Mouse (Mus musculus): ENCODE results near the gene Uqcrfs1. TPM values are rescaled to one million over a fixed set of nuclear protein-coding genes. Genes with fewer than 3 reads are reported as not detected.

The Uqcrfs1 gene
- polyA plus RNA-seq (2016; fragmentation: Nextera tagmentation; extraction: Ambion mirVana), result 262 and 264 TPM in 2 replicates

GRCm38 (mm10) chr13:30544856-30545604 lies at the start of gene Uqcrfs1:
Gene Uqcrfs1, minus strand, starts transcription at chr13:30545362.
- under 1% methylated on average over 82 of the region's 82 CpGs for WGBS
- H3K27ac ChIP-seq (replicated peaks), result peak within 1 kb of the TSS; percentile 93

GRCm38 (mm10) chr13:30585786-30586185 lies 40.6 kb upstream of the Uqcrfs1 start:
- WGBS, result 93% methylated on average over 3 of the region's 3 CpGs
- no peak overlapping the region for H3K27ac ChIP-seq (replicated peaks)
- no peaks in the 10 kb centered on the region for H3K4me1 ChIP-seq
- no peak overlapping the region for H3K4me3 ChIP-seq
- H3K36me3 ChIP-seq, result no peaks in the 10 kb centered on the region
- H3K27me3 ChIP-seq (ENCODE audit: low read depth, poor library complexity, severe bottlenecking), result no peaks in the 10 kb centered on the region
- H3K9me3 ChIP-seq (replicated peaks), result no peaks in the 10 kb centered on the region
- no peak for DNase-seq (ENCODE audit: low spot score)

More at GRCm38 (mm10) chr13:30544856-30545604, at the start of gene Uqcrfs1:
- Histone ChIP-seq H3K4me1 (peaks cover 13% of the 10 kb centered on the region), H3K9me3 (replicated peaks) (no peaks in the 10 kb centered on the region), H3K4me3 (peak within 1 kb of the TSS; percentile 80), H3K27me3 (ENCODE audit: low read depth, poor library complexity, severe bottlenecking) (no peaks in the 10 kb centered on the region), H3K36me3 (peaks cover 14% of the 10 kb centered on the region)
- peak; percentile 98 for DNase-seq (ENCODE audit: low spot score)

GRCm38 (mm10) chr13:30582541-30582940 lies 37.4 kb upstream of the Uqcrfs1 start:
- Histone ChIP-seq H3K27me3 (ENCODE audit: low read depth, poor library complexity, severe bottlenecking) (no peaks in the 10 kb centered on the region), H3K36me3 (no peaks in the 10 kb centered on the region), H3K4me3 (no peak overlapping the region), H3K9me3 (replicated peaks) (no peaks in the 10 kb centered on the region), H3K27ac (replicated peaks) (no peak overlapping the region), H3K4me1 (no peaks in the 10 kb centered on the region)
- DNase-seq (ENCODE audit: low spot score), result no peak
- WGBS, result 85% methylated on average over 2 of the region's 2 CpGs

GRCm38 (mm10) chr13:30578806-30579205 lies 33.6 kb upstream of the Uqcrfs1 start:
- Histone ChIP-seq H3K36me3 (no peaks in the 10 kb centered on the region), H3K4me1 (no peaks in the 10 kb centered on the region), H3K4me3 (no peak overlapping the region), H3K27ac (replicated peaks) (no peak overlapping the region), H3K27me3 (ENCODE audit: low read depth, poor library complexity, severe bottlenecking) (no peaks in the 10 kb centered on the region), H3K9me3 (replicated peaks) (no peaks in the 10 kb centered on the region)
- no peak for DNase-seq (ENCODE audit: low spot score)
- 85% methylated on average over 2 of the region's 2 CpGs for WGBS

- 76% methylated on average over 2 of the region's 2 CpGs for WGBS
- H3K27me3 ChIP-seq (ENCODE audit: low read depth, poor library complexity, severe bottlenecking), result no peaks in the 10 kb centered on the region
- no peak for DNase-seq (ENCODE audit: low spot score)
These were observed 31.7 kb upstream of the Uqcrfs1 start for GRCm38 (mm10) chr13:30576819-30577218.

GRCm38 (mm10) chr13:30572971-30573370 lies 27.8 kb upstream of the Uqcrfs1 start:
- Histone ChIP-seq H3K9me3 (replicated peaks) (no peaks in the 10 kb centered on the region), H3K27me3 (ENCODE audit: low read depth, poor library complexity, severe bottlenecking) (no peaks in the 10 kb centered on the region), H3K36me3 (no peaks in the 10 kb centered on the region), H3K27ac (replicated peaks) (no peak overlapping the region), H3K4me1 (no peaks in the 10 kb centered on the region), H3K4me3 (no peak overlapping the region)
- 79% methylated on average over 4 of the region's 4 CpGs for WGBS
- DNase-seq (ENCODE audit: low spot score), result no peak

More at GRCm38 (mm10) chr13:30576819-30577218, 31.7 kb upstream of the Uqcrfs1 start:
- no peaks in the 10 kb centered on the region for H3K4me1 ChIP-seq
- H3K4me3 ChIP-seq, result no peak overlapping the region
- no peaks in the 10 kb centered on the region for H3K36me3 ChIP-seq
- H3K9me3 ChIP-seq (replicated peaks), result no peaks in the 10 kb centered on the region
- H3K27ac ChIP-seq (replicated peaks), result no peak overlapping the region

- Histone ChIP-seq H3K27ac (replicated peaks) (no peak overlapping the region), H3K9me3 (replicated peaks) (no peaks in the 10 kb centered on the region), H3K27me3 (ENCODE audit: low read depth, poor library complexity, severe bottlenecking) (no peaks in the 10 kb centered on the region; the same call in 1 of the 2 replicates), H3K4me1 (no peaks in the 10 kb centered on the region), H3K36me3 (no peaks in the 10 kb centered on the region), H3K4me3 (no peak overlapping the region)
- 84% methylated on average over 1 of the region's 1 CpGs for WGBS
- no peak for DNase-seq (ENCODE audit: low spot score)
These were observed 25.0 kb upstream of the Uqcrfs1 start for GRCm38 (mm10) chr13:30570182-30570581.

GRCm38 (mm10) chr13:30567571-30567970 lies 22.4 kb upstream of the Uqcrfs1 start:
- no peak for DNase-seq (ENCODE audit: low spot score)
- H3K27ac ChIP-seq (replicated peaks), result no peak overlapping the region
- H3K4me3 ChIP-seq, result no peak overlapping the region
- 87% methylated on average over 7 of the region's 7 CpGs for WGBS
- no peaks in the 10 kb centered on the region for H3K36me3 ChIP-seq
- no peaks in the 10 kb centered on the region for H3K9me3 ChIP-seq (replicated peaks)
- no peaks in the 10 kb centered on the region; the same call in 1 of the 2 replicates for H3K27me3 ChIP-seq (ENCODE audit: low read depth, poor library complexity, severe bottlenecking)
- no peaks in the 10 kb centered on the region for H3K4me1 ChIP-seq

GRCm38 (mm10) chr13:30566767-30567166 lies 21.6 kb upstream of the Uqcrfs1 start:
- WGBS, result 67% methylated on average over 8 of the region's 8 CpGs

GRCm38 (mm10) chr13:30560603-30561002 lies 15.4 kb upstream of the Uqcrfs1 start:
- WGBS, result 92% methylated on average over 1 of the region's 1 CpGs

More at GRCm38 (mm10) chr13:30566767-30567166, 21.6 kb upstream of the Uqcrfs1 start:
- H3K27ac ChIP-seq (replicated peaks), result no peak overlapping the region
- no peak overlapping the region for H3K4me3 ChIP-seq
- H3K27me3 ChIP-seq (ENCODE audit: low read depth, poor library complexity, severe bottlenecking), result no peaks in the 10 kb centered on the region; the same call in 1 of the 2 replicates
- DNase-seq (ENCODE audit: low spot score), result peak; percentile 32
- H3K9me3 ChIP-seq (replicated peaks), result no peaks in the 10 kb centered on the region
- H3K4me1 ChIP-seq, result no peaks in the 10 kb centered on the region
- no peaks in the 10 kb centered on the region for H3K36me3 ChIP-seq

GRCm38 (mm10) chr13:30560052-30560451 lies 14.9 kb upstream of the Uqcrfs1 start:
- H3K4me3 ChIP-seq, result no peak overlapping the region
- no peaks in the 10 kb centered on the region for H3K4me1 ChIP-seq
- H3K9me3 ChIP-seq (replicated peaks), result no peaks in the 10 kb centered on the region
- H3K36me3 ChIP-seq, result no peaks in the 10 kb centered on the region
- 90% methylated on average over 5 of the region's 5 CpGs for WGBS
- H3K27ac ChIP-seq (replicated peaks), result no peak overlapping the region
- DNase-seq (ENCODE audit: low spot score), result no peak
- H3K27me3 ChIP-seq (ENCODE audit: low read depth, poor library complexity, severe bottlenecking), result no peaks in the 10 kb centered on the region

More at GRCm38 (mm10) chr13:30560603-30561002, 15.4 kb upstream of the Uqcrfs1 start:
- no peaks in the 10 kb centered on the region for H3K36me3 ChIP-seq
- no peak overlapping the region for H3K4me3 ChIP-seq
- DNase-seq (ENCODE audit: low spot score), result no peak
- H3K4me1 ChIP-seq, result no peaks in the 10 kb centered on the region
- H3K9me3 ChIP-seq (replicated peaks), result no peaks in the 10 kb centered on the region
- H3K27ac ChIP-seq (replicated peaks), result no peak overlapping the region
- no peaks in the 10 kb centered on the region for H3K27me3 ChIP-seq (ENCODE audit: low read depth, poor library complexity, severe bottlenecking)

- no peaks in the 10 kb centered on the region for H3K9me3 ChIP-seq (replicated peaks)
- no peak overlapping the region for H3K27ac ChIP-seq (replicated peaks)
- H3K4me3 ChIP-seq, result no peak overlapping the region
- 83% methylated on average over 2 of the region's 2 CpGs for WGBS
- DNase-seq (ENCODE audit: low spot score), result no peak
- no peaks in the 10 kb centered on the region for H3K27me3 ChIP-seq (ENCODE audit: low read depth, poor library complexity, severe bottlenecking)
- no peaks in the 10 kb centered on the region for H3K36me3 ChIP-seq
- no peaks in the 10 kb centered on the region for H3K4me1 ChIP-seq
These were observed 12.6 kb upstream of the Uqcrfs1 start for GRCm38 (mm10) chr13:30557751-30558150.

- Histone ChIP-seq H3K4me1 (no peaks in the 10 kb centered on the region), H3K27me3 (ENCODE audit: low read depth, poor library complexity, severe bottlenecking) (no peaks in the 10 kb centered on the region), H3K27ac (replicated peaks) (no peak overlapping the region), H3K36me3 (no peaks in the 10 kb centered on the region), H3K4me3 (no peak overlapping the region), H3K9me3 (replicated peaks) (no peaks in the 10 kb centered on the region)
- WGBS, result 57% methylated on average over 5 of the region's 5 CpGs
- no peak for DNase-seq (ENCODE audit: low spot score)
These were observed 8.0 kb upstream of the Uqcrfs1 start for GRCm38 (mm10) chr13:30553051-30553587.

All from midbrain, embryonic 10.5 days (tissue).